Mouse (Mus musculus) testis, adult 2 months (tissue): ENCODE measurements around the gene Amtn.

Experiments
- CTCF ChIP-seq: fragments of 200-500 bp; IDR thresholded peaks from 2 replicates; pipeline ENCODE4 v1.5.1; 2012; ENCODE audit warnings: low read depth, mild to moderate bottlenecking, inconsistent platforms, low read length, moderate library complexity; ENCODE audit not compliant: control insufficient read depth, insufficient read depth, insufficient replicate concordance
- POLR2A ChIP-seq: fragments of 200-500 bp; IDR thresholded peaks from 2 replicates; pipeline ENCODE4 v1.6.1; 2012; ENCODE audit warnings: low read depth, mild to moderate bottlenecking, inconsistent platforms, low read length, moderate library complexity; ENCODE audit not compliant: control insufficient read depth

- TF ChIP-seq CTCF (no peak), POLR2A (no peak)
Measured at GRCm38 (mm10) chr5:88426753-88427152, 50.8 kb downstream of the Amtn start.
